Mouse (Mus musculus) adrenal gland, adult 8-10 months (tissue): Measurements from ENCODE around the gene Lhcgr. TPM values are rescaled to one million over a fixed set of nuclear protein-coding genes. Genes with fewer than 3 reads are reported as not detected.

Experiments
- DNase-seq: peaks from one replicate; pipeline ENCODE4 v3.0.0; 2022
- total RNA-seq, 4 experiments: library from RNA; stranded (reverse); gene quantifications; 2 replicates each; pipeline ENCODE4 v1.2.4; 2022

Lhcgr gene
- total RNA-seq, 4 experiments from 2014 or later = 0.08 to 0.49 (median 0.44) TPM; not detected in 1

- no peak for DNase-seq
Measured at GRCm38 (mm10) chr17:88702345-88702744, 89.4 kb downstream of the Lhcgr start.

GRCm38 (mm10) chr17:88700901-88701300 is 90.9 kb downstream of the Lhcgr start:
- no peak for DNase-seq

- no peak for DNase-seq
Measured at GRCm38 (mm10) chr17:88696656-88697333, 95.0 kb downstream of the Lhcgr start.

GRCm38 (mm10) chr17:88688226-88688625 is 103.6 kb downstream of the Lhcgr start:
- DNase-seq = no peak

GRCm38 (mm10) chr17:88675310-88676309 is 116.2 kb downstream of the Lhcgr start:
- DNase-seq = no peak

GRCm38 (mm10) chr17:88670800-88671199 is 121.0 kb downstream of the Lhcgr start:
- DNase-seq = no peak

GRCm38 (mm10) chr17:88669921-88670320 is 121.9 kb downstream of the Lhcgr start:
- no peak for DNase-seq

GRCm38 (mm10) chr17:88668452-88668851 is 123.3 kb downstream of the Lhcgr start, which contains the start of gene Gtf2a1l:
Gtf2a1l (plus strand) TSS chr17:88668660.
- DNase-seq = no peak

Other genes starting within 250 kb of the Lhcgr start
- gene Ston1, start 194.3 kb downstream of the Lhcgr start, total RNA-seq = 10 to 100 TPM; 32.2 to 49.3 (median 41.6) TPM
- gene Gtf2a1l, start 123.3 kb downstream of the Lhcgr start, total RNA-seq = not detected